Mouse (Mus musculus) gastrocnemius, postnatal 4 days (tissue): ENCODE results near the gene Lmtk3. TPM values are rescaled to one million over a fixed set of nuclear protein-coding genes. Genes with fewer than 3 reads are reported as not detected.

ENCODE experiments used
- DNase-seq, 2 experiments: peaks; one replicate each; pipeline ENCODE4 v3.0.0; 2021 to 2022; ENCODE audit warnings: low spot score in 2 of 2, mixed read lengths in 2 of 2
- total RNA-seq, 2 experiments: library from RNA; stranded (reverse); gene quantifications; 2 replicates each; pipeline ENCODE4 v1.2.3; 2021

The Lmtk3 gene
- total RNA-seq, 2 experiments from 2014 or later: 0.54 to 0.65 TPM

- no peak for DNase-seq
Measured at GRCm38 (mm10) chr7:45784524-45785372, 1.2 kb downstream of the Lmtk3 start, which contains the start of gene Sult2b1. TSS of gene Sult2b1 (minus strand) at chr7:45784669.

DNA sequence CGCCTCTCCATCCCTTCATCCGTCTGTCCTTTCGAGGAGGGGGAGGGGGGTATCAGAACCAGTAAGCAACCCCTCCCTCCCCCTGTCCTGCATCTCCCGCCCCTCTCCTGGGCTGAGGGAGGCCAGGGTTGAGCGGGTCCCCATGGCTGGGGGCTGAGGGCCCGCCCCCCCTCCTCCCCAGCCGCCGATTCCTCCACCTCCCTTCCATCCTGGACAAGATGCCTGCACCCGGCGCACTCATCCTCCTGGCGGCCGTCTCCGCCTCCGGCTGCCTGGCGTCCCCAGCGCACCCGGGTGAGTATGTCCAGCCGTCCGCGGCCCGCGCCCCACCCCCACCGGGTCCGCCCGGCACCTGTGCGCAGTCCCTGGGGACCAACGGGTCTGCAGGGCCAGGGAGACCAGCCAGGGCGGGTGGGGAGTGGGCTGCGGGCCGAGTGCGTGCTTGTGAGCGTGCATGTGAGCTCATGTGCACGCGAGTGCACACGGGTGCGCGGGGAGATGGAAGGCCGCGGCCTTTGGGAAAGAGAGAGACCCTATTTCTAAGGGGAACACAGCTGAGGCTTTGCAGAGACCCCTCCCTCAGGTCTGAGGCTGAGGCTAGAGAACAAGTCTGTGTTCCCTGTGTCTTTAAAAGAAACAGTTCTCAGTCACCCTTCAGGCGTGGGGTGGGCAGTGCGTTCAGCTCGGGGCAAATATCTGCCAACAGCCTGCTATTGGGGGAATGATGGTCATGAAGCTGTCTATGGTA is 2.0 kb downstream of the Lmtk3 start:
- peak in 1 of 2 experiments; percentile 35 for DNase-seq

DNA sequence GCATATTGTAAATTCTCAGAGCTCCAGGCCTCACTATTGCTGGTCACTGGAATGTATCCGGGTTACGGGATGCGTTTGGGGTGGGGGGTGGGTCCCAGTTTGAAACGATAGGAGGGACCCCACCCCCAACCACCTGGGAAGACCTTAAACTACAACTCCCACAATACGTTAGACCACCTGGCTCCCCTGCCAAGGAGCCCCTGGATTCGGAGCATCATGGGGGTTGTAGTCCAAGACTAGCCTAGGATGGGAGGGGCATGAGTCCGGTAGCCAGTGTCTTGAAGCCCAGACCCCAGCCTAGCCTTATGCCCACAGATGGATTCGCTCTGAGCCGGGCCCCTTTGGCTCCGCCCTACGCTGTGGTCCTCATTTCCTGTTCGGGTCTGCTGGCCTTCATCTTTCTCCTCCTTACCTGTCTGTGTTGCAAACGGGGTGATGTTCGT is 2.6 kb downstream of the Lmtk3 start:
- peak in 1 of 2 experiments; percentile 14 for DNase-seq

GRCm38 (mm10) chr7:45786661-45787413 is 3.3 kb downstream of the Lmtk3 start:
- no peak for DNase-seq

DNA sequence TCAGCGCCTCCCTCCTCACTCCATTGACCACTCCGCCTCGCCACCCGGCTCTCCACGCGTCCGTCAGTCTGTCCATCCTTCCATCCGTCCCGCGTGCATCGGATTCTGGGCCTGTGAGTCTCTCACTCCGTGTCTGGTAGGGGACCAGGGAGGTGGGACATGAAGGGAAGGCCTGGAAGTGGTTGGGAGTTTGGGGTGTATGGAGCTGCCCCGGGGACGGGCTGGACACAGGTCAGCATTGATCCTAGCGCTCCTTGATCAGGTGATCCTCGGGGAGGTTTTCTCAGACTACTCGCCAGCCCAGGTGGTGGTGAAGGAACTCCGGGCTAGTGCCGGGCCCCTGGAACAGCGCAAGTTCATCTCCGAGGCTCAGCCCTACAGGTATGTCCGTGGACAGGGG is 4.1 kb downstream of the Lmtk3 start:
- DNase-seq: no peak

DNA sequence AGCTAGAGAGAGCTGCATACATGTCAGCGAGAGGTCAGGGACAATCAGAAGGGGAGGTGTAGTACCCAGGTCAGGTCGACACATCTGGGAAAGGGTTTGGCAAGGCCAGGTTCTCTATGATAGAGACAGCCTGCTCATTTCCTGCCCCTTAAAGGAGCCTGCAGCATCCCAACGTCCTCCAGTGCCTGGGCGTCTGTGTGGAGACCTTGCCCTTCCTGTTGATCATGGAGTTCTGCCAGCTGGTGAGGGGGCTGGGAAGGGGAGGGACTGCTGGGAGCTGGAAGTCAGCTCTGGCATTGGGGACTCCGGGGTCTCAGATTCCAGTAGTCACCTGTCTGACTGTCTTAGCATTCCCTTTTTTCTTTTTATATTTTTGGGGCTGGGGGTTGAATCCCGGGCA is 7.2 kb downstream of the Lmtk3 start:
- no peak for DNase-seq

DNA sequence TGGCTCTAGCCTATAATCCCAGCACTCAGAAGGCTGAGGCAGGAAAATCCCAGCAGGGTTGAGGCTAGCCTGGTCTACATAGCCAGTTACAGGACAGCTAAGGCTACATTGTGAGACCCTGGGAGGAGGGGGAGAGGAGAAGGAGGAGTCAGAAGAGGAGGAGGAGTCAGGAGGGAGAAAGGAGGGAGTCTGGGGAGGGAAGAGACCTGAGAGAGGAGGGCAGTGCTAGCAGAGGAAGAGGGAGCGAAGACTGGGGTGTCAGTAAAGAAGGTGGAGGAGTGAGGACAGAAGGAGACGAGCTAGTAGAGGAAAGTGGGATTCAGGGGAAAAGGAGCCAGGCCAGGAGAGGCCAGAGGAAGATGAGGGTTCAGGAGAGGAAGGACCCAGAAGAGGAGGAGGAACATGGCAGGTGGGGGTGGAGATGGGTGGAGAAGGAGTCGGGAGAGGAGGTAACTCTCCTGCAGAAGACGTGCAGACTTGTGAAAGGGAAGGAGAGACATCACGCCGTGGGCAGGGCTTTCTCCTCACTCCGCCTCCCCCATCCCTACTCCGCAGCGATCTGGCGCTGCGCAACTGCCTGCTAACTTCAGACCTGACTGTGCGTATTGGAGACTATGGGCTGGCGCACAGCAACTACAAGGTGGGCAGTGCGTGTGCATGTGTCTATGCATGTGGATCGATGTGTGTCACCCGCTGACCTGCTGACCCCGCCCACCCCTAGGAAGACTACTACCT is 8.4 kb downstream of the Lmtk3 start:
- DNase-seq: no peak

DNA sequence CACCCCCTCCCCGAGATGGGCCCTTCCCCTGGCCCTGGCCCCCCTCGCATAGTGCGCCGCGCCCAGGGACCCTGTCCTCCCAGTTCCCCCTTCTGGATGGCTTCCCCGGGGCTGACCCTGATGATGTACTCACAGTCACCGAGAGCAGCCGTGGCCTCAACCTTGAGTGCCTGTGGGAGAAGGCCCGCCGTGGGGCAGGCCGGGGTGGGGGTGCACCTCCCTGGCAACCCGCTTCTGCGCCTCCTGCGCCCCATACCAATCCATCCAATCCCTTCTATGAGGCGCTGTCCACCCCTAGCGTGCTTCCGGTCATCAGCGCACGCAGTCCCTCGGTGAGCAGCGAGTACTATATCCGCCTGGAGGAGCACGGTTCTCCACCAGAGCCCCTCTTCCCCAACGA is 9.7 kb downstream of the Lmtk3 start:
- peak in 1 of 2 experiments; percentile 18 for DNase-seq

DNA sequence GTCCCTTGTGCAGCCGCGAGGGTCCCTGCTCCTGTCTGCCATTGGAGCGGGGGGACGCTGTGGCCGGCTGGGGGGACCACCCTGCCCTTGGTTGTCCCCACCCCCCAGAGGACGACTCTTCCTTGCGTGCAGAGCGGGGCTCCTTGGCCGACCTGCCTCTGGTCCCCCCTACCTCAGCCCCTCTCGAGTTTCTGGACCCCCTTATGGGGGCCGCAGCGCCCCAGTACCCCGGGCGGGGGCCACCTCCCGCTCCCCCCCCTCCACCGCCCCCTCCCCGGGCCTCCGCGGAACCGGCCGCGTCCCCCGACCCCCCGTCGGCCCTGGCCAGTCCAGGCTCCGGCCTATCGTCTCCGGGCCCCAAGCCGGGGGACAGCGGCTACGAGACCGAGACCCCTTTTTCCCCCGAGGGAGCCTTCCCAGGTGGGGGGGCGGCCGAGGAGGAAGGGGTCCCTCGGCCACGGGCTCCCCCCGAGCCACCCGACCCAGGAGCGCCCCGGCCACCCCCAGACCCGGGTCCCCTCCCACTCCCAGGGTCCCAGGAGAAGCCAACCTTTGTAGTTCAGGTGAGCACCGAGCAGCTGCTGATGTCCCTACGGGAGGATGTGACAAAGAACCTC is 10.5 kb downstream of the Lmtk3 start:
- DNase-seq: no peak

GRCm38 (mm10) chr7:45794971-45795370 is 11.4 kb downstream of the Lmtk3 start:
- no peak for DNase-seq

DNA sequence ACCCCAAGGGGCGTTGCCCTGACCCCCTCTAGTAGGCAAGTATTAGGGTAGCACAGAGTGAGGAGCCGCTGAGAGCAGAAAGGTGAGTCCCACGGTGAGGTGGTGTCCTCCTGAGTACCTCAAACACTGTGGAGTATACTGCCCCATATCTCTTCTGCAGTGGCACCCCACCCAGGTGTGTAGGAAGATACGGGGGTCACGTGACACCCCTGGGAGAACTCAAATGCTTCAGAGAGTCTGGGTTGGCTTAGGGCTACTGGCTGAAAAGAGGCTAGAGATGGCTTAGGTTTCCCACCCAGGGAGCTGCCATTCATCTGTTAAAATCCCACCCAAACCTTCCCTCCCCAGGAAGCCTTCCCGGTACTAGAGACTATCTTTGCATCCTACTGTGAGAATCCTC is 13.4 kb downstream of the Lmtk3 start:
- no peak for DNase-seq

DNA sequence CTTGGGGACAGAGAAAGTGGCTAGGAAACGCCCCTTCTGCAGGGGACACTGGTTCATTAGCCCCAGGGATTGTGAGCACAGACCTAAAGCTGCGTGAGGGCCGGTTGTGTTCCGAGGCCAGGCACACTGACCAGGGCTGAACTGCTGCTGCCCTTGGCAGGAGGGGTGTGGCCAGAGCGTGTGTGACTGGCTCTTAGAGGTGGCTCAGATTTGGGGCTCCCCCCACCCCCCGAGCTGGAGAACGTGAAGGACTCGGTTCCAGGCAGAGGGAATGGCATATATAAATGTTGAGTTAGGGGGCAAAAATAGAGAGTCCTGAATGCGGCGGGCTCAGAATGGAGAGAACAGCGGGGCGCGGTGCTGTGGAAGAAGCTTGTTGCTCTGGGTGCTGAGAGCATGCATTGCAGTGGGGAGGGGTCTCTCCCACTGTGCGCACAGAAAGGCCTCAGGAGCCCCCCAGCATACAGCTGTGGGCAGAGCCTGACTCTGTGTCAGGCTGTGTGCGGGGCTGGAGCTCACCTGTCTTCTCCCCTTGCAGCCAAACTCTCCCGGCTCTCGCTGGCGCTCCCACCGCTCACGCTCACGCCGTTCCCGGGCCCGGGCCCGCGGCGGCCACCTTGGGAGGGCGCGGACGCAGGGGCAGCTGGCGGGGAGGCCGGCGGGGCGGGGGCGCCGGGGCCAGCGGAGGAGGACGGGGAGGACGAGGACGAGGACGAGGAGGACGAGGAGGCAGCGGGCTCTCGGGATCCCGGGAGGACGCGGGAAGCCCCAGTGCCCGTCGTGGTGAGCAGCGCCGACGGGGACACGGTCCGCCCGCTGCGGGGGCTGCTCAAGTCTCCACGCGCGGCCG is 14.3 kb downstream of the Lmtk3 start:
- DNase-seq: no peak

DNA sequence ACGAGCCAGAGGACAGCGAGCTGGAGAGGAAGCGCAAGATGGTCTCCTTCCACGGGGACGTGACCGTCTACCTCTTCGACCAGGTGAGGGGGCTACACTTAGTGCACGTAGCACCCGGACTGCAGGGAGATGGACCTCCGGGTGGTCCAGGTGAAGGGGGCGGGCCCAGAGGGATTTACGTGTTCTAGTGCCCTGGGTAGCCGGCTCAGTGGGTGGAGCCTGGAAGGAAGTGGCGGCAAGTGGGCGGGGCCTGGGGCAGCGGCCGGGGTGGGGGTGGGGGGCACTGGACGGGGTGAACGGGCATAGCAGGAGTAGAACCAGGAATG is 14.9 kb downstream of the Lmtk3 start:
- DNase-seq: no peak

- DNase-seq: no peak
Measured at GRCm38 (mm10) chr7:45798931-45799330, 15.4 kb downstream of the Lmtk3 start.

GRCm38 (mm10) chr7:45800001-45800400 is 16.5 kb downstream of the Lmtk3 start:
- DNase-seq: no peak

DNA sequence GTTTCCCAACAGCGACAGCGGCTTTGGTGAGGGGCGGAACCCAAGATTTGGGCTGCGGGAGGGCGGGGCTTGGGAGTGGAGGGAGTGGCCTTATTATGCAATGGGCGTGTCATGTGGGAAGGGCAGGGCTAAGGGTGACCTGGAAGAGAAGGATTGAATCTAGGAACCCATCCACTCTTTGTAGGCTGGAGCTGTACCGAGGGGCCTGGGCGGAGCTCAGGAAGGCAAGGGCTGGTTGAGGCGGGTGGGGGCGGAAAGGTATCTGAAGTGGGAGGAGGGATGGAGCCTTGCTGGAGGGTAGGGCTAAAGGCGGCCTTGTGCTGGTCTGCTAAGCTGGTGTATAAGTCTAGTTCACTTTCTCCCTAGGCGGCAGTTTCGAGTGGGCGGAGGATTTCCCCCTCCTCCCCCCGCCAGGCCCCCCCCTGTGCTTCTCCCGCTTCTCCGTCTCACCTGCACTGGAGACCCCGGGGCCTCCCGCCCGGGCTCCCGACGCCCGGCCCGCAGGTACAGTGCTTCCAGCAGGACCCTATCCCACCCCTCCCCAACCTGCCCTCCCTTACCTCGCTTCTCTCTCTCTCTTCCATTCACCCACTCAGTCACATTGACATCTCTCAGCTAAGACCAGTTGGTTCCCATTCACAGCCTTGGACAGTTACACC is 17.1 kb downstream of the Lmtk3 start:
- no peak for DNase-seq

DNA sequence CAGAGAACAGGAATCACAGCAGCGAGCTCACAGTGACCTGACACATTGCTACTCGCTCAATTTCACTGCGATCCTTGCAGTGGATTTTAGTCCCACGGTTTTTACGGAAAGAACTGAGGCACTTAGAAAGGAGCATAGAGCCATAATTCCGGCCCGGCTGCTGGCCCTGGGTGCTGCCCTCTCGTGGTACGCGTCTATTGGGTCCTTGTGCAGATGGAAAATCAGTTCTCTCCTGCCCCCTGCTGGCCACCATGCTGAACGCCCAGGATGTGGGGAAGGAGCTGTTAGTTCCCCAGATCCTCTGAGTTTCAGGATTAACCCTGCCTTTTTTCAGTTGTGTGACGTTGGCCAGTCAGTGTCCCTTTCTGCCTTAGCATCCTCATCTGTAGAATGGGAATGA is 17.8 kb downstream of the Lmtk3 start:
- peak; percentile 87 to 93 for DNase-seq

DNA sequence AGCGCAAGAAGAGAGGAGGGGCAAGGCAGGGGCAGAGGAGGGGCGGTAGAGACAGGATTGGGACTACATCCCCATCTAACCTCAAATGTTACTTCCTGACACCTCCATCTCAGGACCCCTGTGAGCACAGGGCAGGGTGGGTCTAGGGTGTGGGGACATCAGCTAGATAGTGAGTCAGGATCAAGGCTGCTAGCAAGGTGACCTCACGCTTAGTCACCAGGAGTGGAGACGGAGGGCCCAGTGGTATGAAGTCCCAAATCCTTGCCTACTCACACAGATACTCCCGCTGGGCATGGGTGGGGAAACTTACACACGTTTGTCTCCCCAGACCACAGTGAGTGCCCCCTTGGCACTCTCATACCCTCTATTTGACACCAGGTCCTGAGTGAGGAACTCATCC is 19.0 kb downstream of the Lmtk3 start:
- DNase-seq: no peak

- DNase-seq: no peak
Measured at GRCm38 (mm10) chr7:45805941-45806340, 22.4 kb downstream of the Lmtk3 start.
